Mouse (Mus musculus) heart, adult 9 months (tissue): Measurements from ENCODE around the gene Zfp114.

Experiments used
- DNase-seq, 2 experiments: peaks; one replicate each; pipeline ENCODE4 v3.0.0; 2022; ENCODE audit warnings: low spot score in 2 of 2

Zfp114 gene

GRCm38 (mm10) chr7:24174618-24175336, at the start of gene Zfp114:
TSS of gene Zfp114 (plus strand) at chr7:24175060.
- DNase-seq, result peak; percentile 8 to 9

- no peak for DNase-seq
Observed at GRCm38 (mm10) chr7:24133425-24133995, 41.4 kb upstream of the Zfp114 start.

- peak; percentile 87 to 88 for DNase-seq
Observed at GRCm38 (mm10) chr7:24133996-24134828, 40.6 kb upstream of the Zfp114 start, which contains the start of gene Zfp235. TSS of gene Zfp235 (plus strand) at chr7:24134169.

- DNase-seq, result no peak
Observed at GRCm38 (mm10) chr7:24142566-24142965, 32.3 kb upstream of the Zfp114 start.

GRCm38 (mm10) chr7:24153272-24153671, 21.6 kb upstream of the Zfp114 start:
- DNase-seq, result no peak

GRCm38 (mm10) chr7:24172191-24172590, 2.7 kb upstream of the Zfp114 start:
- no peak for DNase-seq

GRCm38 (mm10) chr7:24175337-24175711, 464 bp downstream of the Zfp114 start:
- no peak for DNase-seq

GRCm38 (mm10) chr7:24187611-24188010, 12.8 kb downstream of the Zfp114 start:
- no peak for DNase-seq

- DNase-seq, result no peak
Observed at GRCm38 (mm10) chr7:24188901-24189570, 14.2 kb downstream of the Zfp114 start.

- no peak for DNase-seq
Observed at GRCm38 (mm10) chr7:24189571-24189944, 14.7 kb downstream of the Zfp114 start.

GRCm38 (mm10) chr7:24191361-24191760, 16.5 kb downstream of the Zfp114 start:
- no peak for DNase-seq

GRCm38 (mm10) chr7:24193157-24193556, 18.3 kb downstream of the Zfp114 start:
- no peak for DNase-seq

GRCm38 (mm10) chr7:24196961-24197360, 22.1 kb downstream of the Zfp114 start:
- DNase-seq, result no peak

GRCm38 (mm10) chr7:24207488-24208261, 32.8 kb downstream of the Zfp114 start:
- DNase-seq, result peak; percentile 80 to 82

GRCm38 (mm10) chr7:24208282-24208886, 33.5 kb downstream of the Zfp114 start:
- DNase-seq, result peak in 1 of 2 experiments; percentile 2

- DNase-seq, result no peak
Observed at GRCm38 (mm10) chr7:24210296-24210695, 35.4 kb downstream of the Zfp114 start.

- DNase-seq, result no peak
Observed at GRCm38 (mm10) chr7:24211343-24211742, 36.5 kb downstream of the Zfp114 start, which contains the start of gene Zfp111. TSS of gene Zfp111 (minus strand) at chr7:24211443.
